Comparison of ENCODE assay signal across 14 mouse cellular contexts in genomic region chr15:83774922-83775321, GRCm38 (mm10). TPM values are rescaled to one million over a fixed set of nuclear protein-coding genes. Genes with fewer than 3 reads are reported as not detected.
"Had no signal": no experiment of that assay in that cellular context is flagged by ENCODE, and none has a peak within 500 bp of the region (broad histone marks: within the 10 kb centered on the region; RNA-seq: fewer than 3 reads in every experiment).

No protein-coding gene starts in this region.

- H3K36me3 ChIP-seq: limb, embryonic 15.5 days; liver, embryonic 12.5 days; lung, embryonic 15.5 days; midbrain, embryonic 13.5 days; neural tube, embryonic 15.5 days had no signal

- H3K9me3 ChIP-seq: limb, embryonic 15.5 days; liver, embryonic 12.5 days; lung, embryonic 15.5 days; midbrain, embryonic 13.5 days; neural tube, embryonic 15.5 days had no signal

- H3K27ac ChIP-seq: limb, embryonic 15.5 days; liver, embryonic 12.5 days; lung, embryonic 15.5 days; macrophage; midbrain, embryonic 13.5 days; neural tube, embryonic 15.5 days had no signal

- DNase-seq: kidney, postnatal 10 days; lung, postnatal 14 days; thymus, adult 18-20 months; thymus, postnatal 14 days had no signal

- H3K9ac ChIP-seq: limb, embryonic 15.5 days; liver, embryonic 12.5 days; lung, embryonic 15.5 days; midbrain, embryonic 13.5 days; neural tube, embryonic 15.5 days had no signal

- H3K4me3 ChIP-seq: limb, embryonic 15.5 days; liver, embryonic 12.5 days; lung, embryonic 15.5 days; midbrain, embryonic 13.5 days; myocyte; neural tube, embryonic 15.5 days had no signal

- H3K4me2 ChIP-seq: limb, embryonic 15.5 days; liver, embryonic 12.5 days; lung, embryonic 15.5 days; midbrain, embryonic 13.5 days; neural tube, embryonic 15.5 days had no signal

- H3K4me1 ChIP-seq: liver, embryonic 12.5 days; lung, embryonic 15.5 days had no signal

- ATAC-seq: liver, embryonic 12.5 days; midbrain, embryonic 13.5 days had no signal

RNA-seq across cellular contexts. Expression of gene Mpped1, which starts 4.3 kb away (rescaled TPM):
- total RNA-seq: megakaryocyte-erythroid progenitor cell, adult 5-6 weeks had no signal
- polyA plus RNA-seq: large intestine, adult 2 months; liver, embryonic 16.5 days; macrophage; myocyte had no signal

RNA-seq across cellular contexts. Expression of gene Scube1, which starts 50.1 kb away (rescaled TPM):
- total RNA-seq: megakaryocyte-erythroid progenitor cell, adult 5-6 weeks had no signal
- polyA plus RNA-seq: macrophage, myocyte had no signal
